Mouse (Mus musculus) small intestine, adult 2 months (tissue): ENCODE measurements at regions not wholly inside any gene's neighbourhood (a gene's known extent, or its start where the extent isn't known, plus 50 kb on each side); places are given as distances from the start of the nearest gene placed in this dataset.

Source experiments
- CTCF ChIP-seq: fragments of 200-500 bp; IDR thresholded peaks from 2 replicates; pipeline ENCODE4 v1.5.1; 2012; ENCODE audit warnings: low read depth, mild to moderate bottlenecking, control low read depth, inconsistent platforms, low read length, moderate library complexity, mixed read lengths; ENCODE audit not compliant: insufficient replicate concordance, insufficient read length; ENCODE audit errors: extremely low read depth
- POLR2A ChIP-seq: fragments of 200-500 bp; IDR thresholded peaks from 2 replicates; pipeline ENCODE4 v1.6.1; 2012; ENCODE audit warnings: low read depth, mild to moderate bottlenecking, control low read depth, inconsistent platforms, low read length, moderate library complexity

DNA sequence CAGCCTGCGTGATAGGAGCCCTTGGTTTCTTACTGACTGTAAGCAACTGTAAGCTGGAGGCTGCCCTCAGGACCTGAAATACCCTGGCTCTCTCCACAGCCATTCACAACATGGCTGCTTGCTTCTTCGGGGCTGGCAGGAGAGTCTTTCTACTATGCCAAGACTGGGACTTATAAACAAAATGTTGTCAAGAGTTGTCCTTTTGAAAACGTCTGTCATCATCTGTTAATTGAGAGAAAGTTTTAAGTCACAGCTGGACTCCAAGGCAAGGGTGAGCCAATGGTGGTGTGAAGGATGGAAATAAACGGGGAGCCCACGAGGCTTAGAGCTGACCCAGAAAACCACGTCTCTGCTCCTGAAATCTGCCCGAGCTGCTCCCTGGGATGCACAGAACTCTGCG is 229.5 kb upstream of the Ercc4 start:
- TF ChIP-seq CTCF (no peak), POLR2A (no peak)
